Mouse (Mus musculus) embryonic facial prominence, embryonic 11.5 days (tissue): ENCODE data around the gene Cfap299. TPM values are rescaled to one million over a fixed set of nuclear protein-coding genes. Genes with fewer than 3 reads are reported as not detected.

ENCODE experiments used
- ATAC-seq: fragments of 200-750 bp; cut with Nextera tagmentation; replicated peaks from 2 replicates; pipeline ENCODE4 v1.8.0; 2017; ENCODE audit warnings: low read depth; ENCODE audit not compliant: insufficient number of reproducible peaks, low FRiP score, low TSS enrichment
- DNase-seq: peaks from one replicate; pipeline ENCODE4 v3.0.0-alpha.2; 2015; ENCODE audit warnings: low spot score
- H3K27ac ChIP-seq: fragments of 300-500 bp; sonication (generic); replicated peaks from 2 replicates; pipeline ENCODE4 v1.5.1; 2014; ENCODE audit warnings: mild to moderate bottlenecking, low read depth, low read length, control low read depth
- H3K27me3 ChIP-seq: fragments of 300-500 bp; sonication (generic); 2 replicates; pipeline ENCODE4 v1.6.1; 2014; ENCODE audit warnings: mild to moderate bottlenecking, low read length, moderate library complexity, mixed read lengths; ENCODE audit not compliant: control insufficient read depth, insufficient read depth
- H3K36me3 ChIP-seq: fragments of 300-500 bp; sonication (generic); replicated peaks from 2 replicates; pipeline ENCODE4 v1.6.1; 2014; ENCODE audit warnings: low read depth, mild to moderate bottlenecking, low read length, moderate library complexity, mixed read lengths; ENCODE audit not compliant: control insufficient read depth, insufficient read depth
- H3K4me1 ChIP-seq: fragments of 300-500 bp; sonication (generic); 2 replicates; pipeline ENCODE4 v1.6.1; 2014; ENCODE audit warnings: low read length, mixed read lengths; ENCODE audit not compliant: control insufficient read depth, insufficient read depth
- H3K4me2 ChIP-seq: fragments of 300-500 bp; sonication (generic); 2 replicates; pipeline ENCODE4 v1.6.1; 2014; ENCODE audit warnings: low read depth, mild to moderate bottlenecking, control low read depth, low read length, moderate library complexity
- H3K4me3 ChIP-seq: fragments of 300-500 bp; sonication (generic); 2 replicates; pipeline ENCODE4 v1.5.1; 2014; ENCODE audit warnings: low read depth, low read length, control low read depth
- H3K9ac ChIP-seq: fragments of 300-500 bp; sonication (generic); replicated peaks from 2 replicates; pipeline ENCODE4 v1.6.1; 2014; ENCODE audit warnings: mild to moderate bottlenecking, control low read depth, low read length
- H3K9me3 ChIP-seq: fragments of 300-500 bp; sonication (generic); replicated peaks from 2 replicates; pipeline ENCODE4 v1.6.1; 2016; ENCODE audit warnings: mild to moderate bottlenecking, low read length, inconsistent platforms, mixed read lengths; ENCODE audit not compliant: control insufficient read depth
- WGBS: fragments of 180-500 bp; shearing (Covaris S2); extraction: QIAGEN DNeasy Blood & Tissue Kit; methylation state at CpG from one replicate; pipeline ENCODE4 v1.1.7; 2014; 5-methylcytosine and 5-hydroxymethylcytosine counted together
- polyA plus RNA-seq: library from polyadenylated mRNA; unstranded; fragments of >200 nt; fragmentation: Nextera tagmentation; extraction: Ambion mirVana; gene quantifications from 2 replicates; pipeline ENCODE4 v1.2.1, GENCODE M21; 2014

The Cfap299 gene
- 0.70 and 1.5 TPM in 2 replicates for polyA plus RNA-seq

DNA sequence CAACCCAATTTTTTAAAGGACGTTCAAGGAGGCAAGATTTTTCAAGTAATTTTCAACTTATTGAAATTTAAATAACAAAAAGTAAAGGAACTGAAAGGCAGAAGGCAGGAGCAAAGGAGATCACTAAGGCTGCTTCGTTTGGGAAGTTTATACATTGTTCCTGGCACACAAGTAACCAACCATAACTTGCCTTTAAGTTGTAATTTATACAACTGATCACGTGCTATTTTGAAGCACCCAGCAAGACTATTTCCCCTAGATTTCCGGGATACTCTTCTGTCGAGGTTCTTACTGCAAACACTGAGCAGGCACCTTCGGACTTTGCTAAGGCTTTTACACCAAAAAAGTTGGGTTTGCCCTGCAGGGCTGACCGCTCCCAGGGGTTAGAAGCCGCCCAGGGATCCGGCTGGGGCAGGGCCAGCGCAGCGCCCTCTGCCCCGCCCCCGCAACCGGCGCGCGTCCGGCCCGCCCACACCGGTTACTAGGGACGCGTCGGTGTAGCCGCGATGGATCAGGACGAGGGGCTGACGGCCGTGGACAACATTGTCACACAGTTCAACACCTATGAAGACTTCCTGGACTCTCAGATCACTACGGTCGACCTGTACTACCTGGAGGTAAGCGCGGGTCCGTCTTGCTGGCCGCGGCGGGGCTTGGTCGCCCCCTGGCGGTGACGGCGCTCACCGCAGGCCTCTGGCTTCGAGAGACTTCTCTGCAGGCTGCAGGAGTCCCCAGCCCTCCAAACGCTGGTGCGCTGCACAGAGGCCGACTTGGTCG lies at the start of gene Cfap299:
Cfap299 (plus strand) TSS at position 457 of the 777 bp plus-strand sequence.
- H3K4me2 ChIP-seq: peak within 1 kb of the TSS; percentile 74
- H3K36me3 ChIP-seq: no peaks in the 10 kb centered on the region
- no peaks in the 10 kb centered on the region for H3K9me3 ChIP-seq
- peak within 1 kb of the TSS; percentile 39 for H3K9ac ChIP-seq
- no peak within 1 kb of the TSS for H3K27ac ChIP-seq
- no peaks in the 10 kb centered on the region for H3K4me1 ChIP-seq
- peak; percentile 83 for DNase-seq
- H3K27me3 ChIP-seq: no peaks in the 10 kb centered on the region
- peak within 1 kb of the TSS; percentile 62 for H3K4me3 ChIP-seq
- WGBS: 2% methylated on average over 46 of the region's 46 CpGs
- peak; percentile 97 for ATAC-seq

DNA sequence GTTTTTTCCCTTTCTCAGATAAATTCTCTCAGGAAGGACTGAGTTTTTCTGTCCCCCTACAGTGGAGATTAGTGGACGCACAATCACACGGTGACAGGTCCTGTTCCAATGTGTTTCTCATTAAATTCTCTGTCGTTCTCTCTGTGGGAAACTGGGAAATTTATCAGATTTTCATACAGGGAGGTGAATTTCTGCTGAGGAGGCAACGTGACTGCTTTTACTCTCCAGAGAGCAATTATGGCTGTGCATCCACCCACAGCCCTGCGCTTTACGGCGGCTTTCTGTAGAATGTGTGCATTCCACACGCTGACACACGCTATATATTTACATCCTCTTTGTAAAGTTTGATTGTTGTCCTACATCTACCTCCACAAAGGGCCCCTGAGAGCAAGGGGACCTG lies 47.1 kb upstream of the Cfap299 start:
- Histone ChIP-seq H3K27me3 (0 out of 2 replicates have a peak, but pooled peaks cover 2% of the 10 kb centered on the region), H3K27ac (no peak overlapping the region), H3K4me2 (no peak overlapping the region), H3K36me3 (no peaks in the 10 kb centered on the region), H3K9ac (no peak overlapping the region), H3K4me1 (no peaks in the 10 kb centered on the region; the same call in 1 of the 2 replicates), H3K4me3 (no peak overlapping the region), H3K9me3 (no peaks in the 10 kb centered on the region)
- ATAC-seq: no peak
- 33% methylated on average over 9 of the region's 9 CpGs for WGBS
- no peak for DNase-seq

DNA sequence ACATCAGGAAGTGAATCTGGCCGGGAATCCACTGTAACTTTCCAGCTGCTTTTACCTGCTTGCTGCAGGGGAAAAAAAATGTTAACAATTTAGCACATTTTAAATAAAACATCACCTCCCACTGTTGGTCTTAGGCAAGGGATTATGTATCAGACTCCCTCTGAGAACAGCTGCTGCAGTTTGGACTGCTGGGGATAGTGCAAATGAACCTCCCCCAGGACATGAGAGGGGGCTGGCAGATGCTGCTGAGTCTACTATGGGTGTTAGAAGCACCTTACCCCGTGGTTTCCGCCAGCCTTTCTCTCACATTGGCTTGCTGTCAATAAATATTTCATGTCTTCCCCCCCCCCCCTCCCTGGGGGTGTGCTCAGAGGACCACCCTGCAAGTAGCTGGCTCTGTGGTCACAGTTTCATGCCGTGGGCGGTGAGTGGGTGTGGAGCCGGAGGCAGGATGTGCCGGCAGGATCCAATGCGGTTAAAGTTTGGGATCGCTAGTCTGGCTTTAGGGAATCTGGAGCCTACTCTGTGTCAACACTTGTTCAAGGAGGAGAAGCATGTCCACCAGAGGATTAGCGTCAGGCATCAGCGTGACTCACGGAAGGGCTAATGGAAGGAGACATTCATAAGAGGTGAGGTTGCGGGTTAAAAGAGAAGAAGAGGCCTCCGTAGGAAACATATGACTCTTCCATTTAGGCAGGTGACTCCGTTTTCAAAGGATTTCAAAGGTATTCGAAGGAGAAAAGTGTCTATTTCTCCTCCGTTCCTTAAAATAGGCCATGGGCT lies 45.2 kb upstream of the Cfap299 start:
- no peaks in the 10 kb centered on the region; the same call in 1 of the 2 replicates for H3K4me1 ChIP-seq
- H3K27me3 ChIP-seq: 0 out of 2 replicates have a peak, but pooled peaks cover 2% of the 10 kb centered on the region
- DNase-seq (no peak), ATAC-seq (0 out of 2 replicates have a peak, but pooled peaks have one; percentile 75)
- H3K4me2 ChIP-seq: no peak overlapping the region
- no peak overlapping the region for H3K9ac ChIP-seq
- H3K9me3 ChIP-seq: no peaks in the 10 kb centered on the region
- WGBS: 32% methylated on average over 17 of the region's 17 CpGs
- H3K4me3 ChIP-seq: no peak overlapping the region
- H3K27ac ChIP-seq: no peak overlapping the region
- no peaks in the 10 kb centered on the region for H3K36me3 ChIP-seq

DNA sequence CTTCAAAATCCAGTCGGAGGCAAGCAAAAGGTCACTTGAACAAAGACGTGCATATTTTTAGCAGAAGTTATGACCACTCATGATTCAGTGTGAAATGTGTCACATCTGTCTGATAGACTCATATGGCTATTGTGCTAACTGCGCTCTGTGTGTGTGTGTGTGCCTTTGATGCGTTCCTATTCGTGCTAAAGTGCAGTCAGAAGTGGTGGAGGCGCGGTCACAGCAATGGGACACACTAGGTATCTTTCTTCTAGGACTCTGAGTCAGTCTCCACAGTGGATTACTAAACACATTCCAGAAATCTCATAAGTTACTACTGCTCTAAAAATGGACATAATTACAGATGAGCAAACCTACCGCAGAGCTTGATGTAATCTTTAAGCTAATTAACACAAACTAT lies 38.5 kb upstream of the Cfap299 start:
- Histone ChIP-seq H3K4me1 (no peaks in the 10 kb centered on the region), H3K27me3 (peaks cover 11% of the 10 kb centered on the region), H3K4me2 (no peak overlapping the region), H3K36me3 (no peaks in the 10 kb centered on the region), H3K4me3 (no peak overlapping the region), H3K9ac (no peak overlapping the region), H3K9me3 (no peaks in the 10 kb centered on the region), H3K27ac (no peak overlapping the region)
- WGBS: 85% methylated on average over 8 of the region's 8 CpGs
- DNase-seq (no peak), ATAC-seq (no peak)

DNA sequence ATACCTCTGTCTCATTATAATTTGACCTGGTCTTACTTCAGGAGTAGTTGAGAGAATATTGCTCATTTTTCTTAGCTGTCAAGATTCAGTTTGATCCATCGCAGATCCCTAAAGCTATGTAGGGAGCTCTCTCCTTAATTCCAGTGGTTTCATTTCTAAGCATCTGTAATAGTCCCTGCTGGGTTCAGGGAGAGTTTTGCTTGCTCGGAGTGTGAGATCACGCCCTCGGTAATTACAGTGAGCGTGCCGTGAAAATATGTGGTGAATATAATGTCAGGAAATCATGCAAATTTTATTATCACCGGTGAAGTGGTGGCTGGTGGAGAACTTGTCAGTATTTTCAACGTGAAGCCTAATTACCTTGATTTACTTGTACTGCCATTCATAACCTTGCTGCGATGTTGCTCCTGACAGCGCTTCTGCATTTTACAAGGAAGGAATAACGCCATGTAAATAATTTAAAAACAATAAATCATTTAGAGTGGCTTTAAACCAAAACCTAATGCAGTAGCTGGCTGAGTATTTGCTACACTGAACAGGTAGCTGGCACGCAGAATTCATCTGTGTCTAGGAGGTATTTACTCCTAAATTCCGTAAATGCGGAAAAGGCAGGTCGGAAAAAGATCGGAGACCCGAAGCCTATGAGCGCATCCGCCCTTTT lies 36.6 kb upstream of the Cfap299 start:
- peak overlapping the region; percentile 5; the same call in 1 of the 2 replicates for H3K4me3 ChIP-seq
- peak overlapping the region; percentile 28; the same call in 1 of the 2 replicates for H3K4me2 ChIP-seq
- no peak overlapping the region for H3K9ac ChIP-seq
- WGBS: 2% methylated on average over 19 of the region's 19 CpGs
- peaks cover 11% of the 10 kb centered on the region for H3K27me3 ChIP-seq
- no peak overlapping the region for H3K27ac ChIP-seq
- H3K9me3 ChIP-seq: no peaks in the 10 kb centered on the region
- no peaks in the 10 kb centered on the region for H3K36me3 ChIP-seq
- peak; percentile 27 for DNase-seq
- no peaks in the 10 kb centered on the region for H3K4me1 ChIP-seq
- ATAC-seq: no peak

DNA sequence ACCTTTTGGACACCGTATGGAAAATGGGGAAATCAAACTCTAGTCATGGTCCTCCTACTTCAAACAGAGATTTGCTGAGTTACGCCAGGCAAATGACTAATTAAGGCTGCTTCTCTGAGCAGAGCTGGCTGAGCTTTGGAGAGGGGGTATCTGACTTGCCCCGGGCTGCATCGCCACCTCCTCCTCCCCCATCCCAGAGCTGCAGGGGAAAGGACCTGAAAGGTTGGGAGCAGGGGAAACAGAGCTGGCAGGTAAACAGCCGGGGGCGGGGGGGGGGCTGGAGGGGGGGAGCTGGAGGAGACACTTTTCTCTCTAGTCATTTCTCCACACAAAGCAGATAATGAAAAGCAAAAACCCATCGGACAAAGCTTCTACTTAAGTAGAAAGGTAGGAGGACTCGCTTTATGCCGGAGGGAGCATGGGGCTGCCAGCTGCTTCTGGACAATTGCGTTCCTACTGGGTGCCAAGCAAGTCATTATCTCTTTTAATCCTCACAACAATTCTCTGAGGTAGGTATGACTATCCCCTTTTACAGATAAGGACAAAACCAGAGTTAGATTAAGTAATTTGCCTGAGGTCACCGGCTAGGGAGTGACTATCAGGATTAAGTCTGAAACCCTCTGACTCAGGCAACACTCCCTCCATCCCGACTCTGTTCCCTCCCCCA lies 35.9 kb upstream of the Cfap299 start:
- Histone ChIP-seq H3K27ac (no peak overlapping the region), H3K4me1 (no peaks in the 10 kb centered on the region), H3K4me3 (peak overlapping the region; percentile 5; the same call in 1 of the 2 replicates), H3K9me3 (no peaks in the 10 kb centered on the region), H3K27me3 (peaks cover 11% of the 10 kb centered on the region), H3K4me2 (peak overlapping the region; percentile 28; the same call in 1 of the 2 replicates), H3K9ac (no peak overlapping the region), H3K36me3 (no peaks in the 10 kb centered on the region)
- DNase-seq (no peak), ATAC-seq (no peak)
- under 1% methylated on average over 11 of the region's 12 CpGs for WGBS

DNA sequence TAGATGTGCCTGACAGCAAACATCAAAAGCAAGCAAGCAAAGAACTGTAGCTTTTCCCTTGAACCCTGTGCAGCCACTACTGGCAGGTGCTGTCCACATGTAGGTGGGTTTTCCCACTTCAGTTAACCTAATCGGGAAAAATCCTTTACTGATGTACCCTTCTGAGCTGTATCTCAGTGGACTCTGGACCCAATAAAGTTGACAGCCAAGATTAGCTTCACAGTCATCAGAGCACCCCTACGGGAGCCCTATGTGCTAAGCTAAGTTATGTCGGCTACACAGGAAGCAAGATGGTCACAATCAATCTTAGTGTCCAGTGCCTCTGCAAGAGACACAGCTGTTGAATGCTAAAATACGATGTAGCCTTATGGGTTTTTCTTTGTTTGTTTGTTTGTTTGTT lies 29.0 kb upstream of the Cfap299 start:
- Histone ChIP-seq H3K4me2 (no peak overlapping the region), H3K27ac (no peak overlapping the region), H3K4me3 (no peak overlapping the region), H3K9ac (no peak overlapping the region), H3K4me1 (no peaks in the 10 kb centered on the region), H3K9me3 (no peaks in the 10 kb centered on the region), H3K27me3 (no peaks in the 10 kb centered on the region), H3K36me3 (no peaks in the 10 kb centered on the region)
- no peak for ATAC-seq
- WGBS: 80% methylated on average over 4 of the region's 4 CpGs
- no peak for DNase-seq
